Mouse (Mus musculus) c-Kit-negative CD71-positive TER-119-positive erythroid progenitor cells, embryonic 14.5 days (primary cell): Measurements from ENCODE around the gene Snrk.
"Not testable (repeated sequence)": the region's sequence is repeated elsewhere in the genome, so short reads cannot be mapped to it uniquely, and the experiment has no call there.

ENCODE experiments used
- DNase-seq: peaks from one replicate; pipeline ENCODE4 v3.0.0-alpha.2; 2013; ENCODE audit warnings: low read depth, low spot score

The Snrk gene

GRCm38 (mm10) chr9:122143219-122143618 lies 26.2 kb downstream of the Snrk start:
- no peak for DNase-seq

DNA sequence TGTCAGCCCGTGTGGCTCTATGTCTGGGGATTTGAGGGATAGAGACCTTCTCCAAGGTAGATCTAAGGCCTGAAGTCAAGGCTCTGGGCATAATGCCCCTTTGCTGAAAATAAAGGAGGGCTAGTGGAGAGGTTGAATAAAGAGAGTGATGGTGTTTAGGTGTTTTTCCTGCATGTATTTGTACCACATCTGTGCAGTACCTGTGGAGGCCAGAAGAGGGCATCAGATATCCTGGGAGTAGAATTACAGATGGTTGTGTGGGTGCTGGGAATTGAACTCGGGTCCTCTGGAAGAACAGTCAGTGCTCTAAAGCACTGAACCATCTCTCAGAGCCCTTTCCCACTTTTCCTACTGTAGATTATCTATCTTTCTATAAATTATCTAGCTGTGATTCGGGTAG lies 27.7 kb downstream of the Snrk start:
- no peak for DNase-seq

DNA sequence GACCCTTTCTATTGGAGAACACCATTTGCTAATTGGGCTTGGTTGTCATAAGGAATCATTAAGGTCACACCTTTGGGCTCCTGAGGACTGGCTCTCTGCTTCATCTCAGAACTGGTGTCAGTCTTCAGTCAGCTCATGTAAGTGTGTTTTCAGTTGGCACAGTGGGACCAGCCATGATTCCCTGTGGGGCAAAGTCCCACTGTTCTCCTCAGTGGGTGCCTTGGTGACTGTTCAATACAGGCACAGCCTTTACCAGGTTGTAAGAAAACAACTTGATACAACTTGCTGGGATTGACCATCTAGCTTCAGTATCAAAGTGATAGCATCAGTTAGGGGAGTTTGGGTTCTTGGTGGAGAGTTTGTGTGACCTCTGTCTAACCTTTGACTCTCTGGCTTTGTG lies 28.6 kb downstream of the Snrk start:
- no peak for DNase-seq

- DNase-seq, result no peak
Observed at GRCm38 (mm10) chr9:122146124-122146870, 29.2 kb downstream of the Snrk start.

DNA sequence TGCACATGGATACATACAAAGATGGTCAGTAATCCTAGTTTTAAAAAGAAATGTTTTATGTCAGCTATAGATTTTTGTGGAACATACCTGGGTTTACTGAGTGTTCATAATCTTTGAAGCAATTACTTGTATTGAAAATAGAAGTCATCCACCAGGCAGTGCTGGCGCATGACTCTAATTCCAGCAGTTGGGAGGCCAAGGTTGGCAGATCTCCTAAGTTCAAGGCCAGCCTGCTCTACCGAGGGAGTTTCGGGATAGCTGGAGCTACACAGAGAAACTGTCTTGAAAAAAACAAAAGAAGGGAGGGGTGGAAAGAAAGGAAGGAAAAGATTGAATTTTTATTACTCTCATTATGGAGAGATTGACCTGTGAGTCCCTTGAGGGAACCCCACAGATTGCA lies 31.3 kb downstream of the Snrk start:
- DNase-seq, result no peak

- no peak for DNase-seq
Observed at GRCm38 (mm10) chr9:122149997-122150826, 33.1 kb downstream of the Snrk start.

DNA sequence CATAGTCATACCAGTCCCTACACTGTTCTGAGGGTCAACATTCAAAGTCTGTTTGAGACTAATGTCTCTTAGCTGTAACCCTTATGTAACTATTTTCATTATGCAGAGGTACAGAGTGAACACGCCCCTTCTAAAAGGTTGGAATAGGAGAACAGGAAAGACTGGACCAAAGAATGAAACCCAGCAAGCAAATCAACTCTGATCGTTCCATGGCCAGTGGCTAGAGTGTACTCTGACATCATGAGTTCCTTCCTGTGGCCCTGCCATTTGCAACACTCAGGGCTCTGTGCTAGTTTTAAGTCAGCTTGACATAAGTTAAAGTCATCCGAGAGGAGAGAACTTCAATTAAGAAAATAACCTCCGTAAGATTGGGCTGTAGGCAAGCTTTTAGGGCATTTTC lies 35.0 kb downstream of the Snrk start:
- DNase-seq, result no peak

GRCm38 (mm10) chr9:122152501-122152900 lies 35.4 kb downstream of the Snrk start:
- DNase-seq, result no peak

DNA sequence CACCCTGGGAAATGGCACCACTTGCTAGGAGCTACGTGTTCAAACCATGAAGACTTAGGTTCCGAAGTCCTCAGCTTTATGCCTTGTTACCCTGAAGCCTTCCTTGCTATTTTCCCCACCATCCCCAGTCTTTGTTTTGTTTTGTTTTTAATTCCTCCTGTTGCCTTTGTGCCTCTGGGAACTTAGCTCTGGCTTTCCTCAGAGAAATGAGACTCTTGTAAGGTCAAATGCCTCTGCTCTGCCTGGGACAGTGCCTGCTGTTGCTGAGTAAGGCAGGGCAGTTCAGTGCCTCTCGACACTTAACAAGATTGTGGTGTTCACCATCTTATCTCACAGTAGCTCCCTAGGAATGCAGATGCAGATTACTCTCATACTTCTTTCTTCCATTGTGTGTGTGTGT lies 36.4 kb downstream of the Snrk start:
- DNase-seq, result no peak

DNA sequence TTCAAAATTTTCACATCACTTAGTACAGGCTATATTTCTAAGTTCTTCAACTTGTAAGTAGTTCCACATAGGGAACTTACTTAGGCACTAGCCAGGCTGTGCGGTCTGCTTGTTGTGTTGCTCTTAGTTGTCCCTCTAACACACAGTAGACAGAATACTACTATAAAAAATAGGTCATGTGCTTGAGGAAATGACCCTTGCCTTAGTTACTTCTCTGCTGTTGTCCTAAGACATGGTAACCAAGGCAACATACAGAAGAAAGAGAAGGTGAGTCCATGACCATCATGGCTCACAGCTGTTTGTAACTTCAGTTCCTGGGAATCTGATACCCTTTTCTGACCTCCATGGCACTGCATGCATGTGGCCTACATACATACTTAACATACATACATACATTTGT lies 38.1 kb downstream of the Snrk start:
- DNase-seq, result no peak

DNA sequence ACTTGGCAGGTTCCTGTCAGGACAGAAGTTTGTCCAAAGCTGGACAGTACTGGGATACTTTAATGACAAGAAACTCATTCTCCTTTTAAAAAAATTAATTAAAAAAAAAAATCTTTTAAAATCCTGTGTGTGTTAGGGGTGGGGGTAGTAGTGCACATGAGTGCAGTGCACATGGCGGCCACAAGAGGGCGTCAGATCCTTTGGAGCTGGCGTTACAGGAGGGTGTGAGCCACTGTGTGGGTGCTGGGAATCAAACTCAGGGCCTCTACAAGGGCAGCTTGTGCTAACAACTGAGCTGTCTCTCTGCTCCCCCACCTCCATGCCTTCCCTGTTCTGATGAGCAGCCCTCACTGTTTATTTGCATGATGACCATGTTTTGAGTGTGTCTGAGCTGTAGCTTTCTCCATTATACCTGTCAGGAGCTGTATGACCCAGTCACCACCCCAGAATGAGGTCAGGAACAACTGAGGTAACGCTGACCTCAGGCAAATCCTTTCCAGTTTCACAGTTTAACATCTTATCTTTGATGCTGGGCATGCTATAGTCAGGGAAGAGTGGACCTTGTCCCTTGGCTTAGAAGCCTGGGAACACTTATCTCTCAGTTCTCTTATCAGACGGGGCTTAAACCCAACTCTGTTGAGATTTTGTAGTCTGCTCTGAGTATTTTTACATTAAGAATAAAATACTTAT lies 39.5 kb downstream of the Snrk start:
- DNase-seq, result no peak

- DNase-seq, result no peak
Observed at GRCm38 (mm10) chr9:122157079-122157441, 40.0 kb downstream of the Snrk start.

DNA sequence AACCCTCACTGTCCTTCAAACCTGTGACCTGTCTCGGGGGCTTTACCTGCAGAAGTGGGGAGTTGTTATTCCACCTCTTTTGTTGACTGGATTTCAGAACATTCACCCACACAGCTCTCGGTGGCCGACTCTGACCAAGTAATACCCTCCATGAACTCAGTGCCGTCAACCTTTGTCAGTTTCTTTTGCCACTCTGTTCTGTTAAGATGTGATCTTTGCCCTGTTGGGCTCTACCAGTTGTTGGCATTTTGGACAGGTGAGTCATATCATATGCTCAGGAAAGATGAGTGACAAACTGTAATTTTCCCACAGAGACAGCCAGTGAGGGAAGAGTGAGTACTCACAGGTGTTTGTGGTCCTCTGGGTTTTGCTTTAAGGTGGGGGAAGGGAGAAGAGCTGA lies 47.5 kb downstream of the Snrk start:
- DNase-seq, result no peak

DNA sequence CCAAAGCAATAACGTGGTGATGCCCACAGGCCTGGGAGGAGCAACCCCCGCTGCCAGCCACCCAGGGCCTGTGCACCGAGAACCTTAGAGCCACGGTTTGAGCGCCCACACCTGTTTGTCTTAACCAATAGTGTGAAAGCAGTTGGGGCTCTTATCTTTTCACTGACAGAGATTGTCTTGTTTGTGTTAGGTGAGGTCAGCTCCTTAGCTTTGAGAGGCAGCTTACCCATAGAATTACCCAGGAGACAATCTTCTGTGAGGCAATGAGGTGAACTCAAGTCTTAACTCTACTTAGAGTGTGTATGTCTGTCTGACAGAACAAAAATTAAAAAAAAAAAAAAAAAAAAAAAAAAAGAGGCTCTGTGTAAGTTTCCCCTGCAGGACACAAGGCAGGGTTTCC lies 50.7 kb downstream of the Snrk start:
- not testable (repeated sequence) for DNase-seq

DNA sequence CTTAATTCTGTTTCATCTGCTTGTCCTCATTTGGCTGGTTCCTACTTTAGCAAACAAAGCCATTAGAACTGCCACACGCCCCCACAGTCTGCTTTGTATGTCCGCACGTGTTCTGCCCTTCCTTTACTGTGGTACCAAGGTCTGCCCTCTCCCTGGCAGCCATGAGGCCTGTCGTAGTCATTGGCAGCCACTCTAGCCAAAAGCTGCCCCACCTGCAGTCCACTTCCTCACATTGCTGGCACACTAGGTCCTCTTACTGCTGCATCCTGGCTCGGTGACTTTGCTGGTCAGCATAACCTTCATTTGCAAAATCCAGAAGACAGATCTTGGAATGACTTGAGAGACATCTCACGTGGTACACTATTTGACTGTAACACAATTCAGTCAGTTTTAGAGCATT lies 52.8 kb downstream of the Snrk start:
- no peak for DNase-seq

- DNase-seq, result no peak
Observed at GRCm38 (mm10) chr9:122172612-122173186, 55.6 kb downstream of the Snrk start.

GRCm38 (mm10) chr9:122173405-122174233 lies 56.6 kb downstream of the Snrk start:
- no peak for DNase-seq

- DNase-seq, result no peak
Observed at GRCm38 (mm10) chr9:122174723-122175122, 57.7 kb downstream of the Snrk start.

DNA sequence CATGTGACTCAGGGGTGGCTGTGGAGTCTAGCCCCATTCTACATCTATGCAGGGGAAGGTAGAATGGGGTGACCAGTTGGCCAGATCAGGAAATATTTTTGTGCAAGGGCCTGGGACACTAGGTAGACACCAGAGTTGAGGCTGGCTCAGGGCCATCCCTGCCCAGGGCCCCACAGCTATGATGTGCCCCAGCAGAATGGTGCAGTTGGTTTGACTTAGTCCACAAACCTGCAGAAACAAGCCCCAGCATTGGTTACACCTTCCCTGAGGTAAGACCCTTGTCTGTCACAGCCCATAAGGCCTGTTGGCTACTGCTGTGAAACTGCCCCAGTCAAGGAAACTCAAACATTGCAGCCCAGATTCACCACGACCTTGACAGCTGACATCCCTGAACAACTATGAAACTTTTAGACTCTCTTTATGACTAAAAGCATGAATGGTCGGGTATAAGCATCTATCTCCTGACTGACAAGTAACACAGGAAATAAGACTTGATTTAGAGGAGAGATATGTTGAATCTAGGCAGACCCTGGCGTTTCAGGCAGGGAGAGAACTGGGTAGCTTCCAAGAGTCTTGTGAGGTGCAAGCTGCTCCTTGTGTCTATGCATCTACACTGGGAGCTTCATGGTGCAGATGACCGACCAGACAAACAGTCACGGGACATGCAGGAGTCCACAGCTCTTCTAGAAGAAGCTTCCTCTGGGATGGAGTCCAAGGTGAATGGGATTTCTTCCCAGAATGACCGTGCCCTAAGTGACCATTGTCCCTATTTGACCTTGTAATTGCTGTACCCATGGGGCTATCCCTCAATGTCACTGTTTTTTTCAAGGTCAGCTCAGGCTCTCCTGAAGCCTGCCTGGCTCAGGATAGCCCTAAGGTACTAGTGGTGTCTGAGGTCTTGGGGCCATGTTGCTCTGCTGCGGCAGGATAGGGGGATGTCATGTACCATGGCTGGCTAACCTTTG lies 60.5 kb downstream of the Snrk start:
- DNase-seq, result no peak

- DNase-seq, result no peak
Observed at GRCm38 (mm10) chr9:122178427-122178826, 61.4 kb downstream of the Snrk start.
